ENCODE assay signal across 23 mouse cellular contexts in the genomic region with DNA sequence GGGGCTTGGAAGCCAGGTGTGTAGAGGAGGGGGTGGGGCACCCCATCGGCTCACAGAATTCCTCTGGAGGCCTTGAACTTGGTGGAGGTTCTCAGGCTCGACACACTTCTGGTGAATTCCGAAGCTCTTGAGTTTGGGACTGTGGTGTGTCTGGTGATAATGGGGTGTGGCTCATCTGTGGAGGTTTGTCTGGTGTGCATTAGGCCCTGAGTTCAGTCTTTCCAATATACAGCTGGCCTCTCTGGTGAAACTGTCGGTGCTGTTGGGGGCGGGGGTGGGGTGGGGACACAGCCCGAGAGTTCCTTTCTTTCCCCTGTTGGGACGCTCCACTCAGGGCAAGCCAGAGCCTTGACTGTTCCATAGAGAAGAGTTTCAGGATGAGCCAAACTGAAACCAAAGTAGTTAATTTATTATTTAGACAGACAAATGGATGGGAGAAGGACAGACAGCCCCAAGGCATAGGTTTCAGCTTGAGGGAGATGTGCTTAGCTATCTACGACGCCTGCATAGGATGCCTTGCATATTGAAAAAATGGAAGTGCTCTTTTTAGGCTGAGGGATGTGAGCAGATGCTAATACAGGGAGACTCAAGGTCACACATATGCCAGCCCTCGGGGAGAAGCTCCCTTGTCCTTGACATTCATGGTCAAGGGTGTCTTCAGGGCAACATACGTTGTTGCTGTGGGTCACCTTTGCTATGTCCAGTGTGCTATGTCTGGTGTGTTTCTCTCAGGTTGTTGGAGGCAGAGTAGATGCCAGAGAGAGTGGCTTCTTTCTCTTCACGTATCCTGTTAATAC.
"Had no signal": no experiment of that assay in that cellular context is flagged by ENCODE, and none has a peak within 500 bp of the region (broad histone marks: within the 10 kb centered on the region; RNA-seq: fewer than 3 reads in every experiment).

No protein-coding gene starts in this region.

- ATAC-seq: hindbrain, postnatal 0 days; intestine, embryonic 16.5 days had no signal

- H3K4me3 ChIP-seq: heart, adult 2 months; heart, embryonic 13.5 days; heart, embryonic 15.5 days; hindbrain, embryonic 13.5 days; hindbrain, embryonic 15.5 days; layer of hippocampus, adult 2 months; left cerebral cortex, adult 2 months; limb, embryonic 10.5 days; limb, embryonic 12.5 days had no signal

- H3K4me2 ChIP-seq: heart, embryonic 11.5 days; heart, embryonic 13.5 days; heart, embryonic 15.5 days; hindbrain, embryonic 13.5 days; hindbrain, embryonic 15.5 days; limb, embryonic 12.5 days; liver, embryonic 11.5 days had no signal

- DNase-seq: gastrocnemius, postnatal 14 days; gastrocnemius, postnatal 36 days; heart, adult 11 months; heart, adult 2 months; heart, postnatal 14 days; heart, postnatal 36 days; kidney, adult 11 months; kidney, postnatal 10 days; kidney, postnatal 25 days; kidney, postnatal 4 days; liver had no signal

- H3K27me3 ChIP-seq: heart, embryonic 13.5 days; heart, embryonic 15.5 days; hindbrain, embryonic 13.5 days; hindbrain, embryonic 15.5 days; limb, embryonic 12.5 days had no signal

- H3K27ac ChIP-seq: heart, adult 2 months; heart, embryonic 13.5 days; heart, embryonic 15.5 days; hindbrain, embryonic 13.5 days; hindbrain, embryonic 15.5 days; hindbrain, postnatal 0 days; layer of hippocampus, adult 2 months; left cerebral cortex, adult 2 months; limb, embryonic 10.5 days; limb, embryonic 12.5 days had no signal

- H3K4me1 ChIP-seq: hindbrain, embryonic 15.5 days had no signal

- H3K36me3 ChIP-seq: heart, embryonic 13.5 days; heart, embryonic 15.5 days; hindbrain, embryonic 13.5 days; hindbrain, embryonic 15.5 days; limb, embryonic 12.5 days had no signal

- H3K9ac ChIP-seq: heart, embryonic 13.5 days; heart, embryonic 15.5 days; hindbrain, embryonic 13.5 days; hindbrain, embryonic 15.5 days; limb, embryonic 12.5 days had no signal

- H3K9me3 ChIP-seq: heart, embryonic 13.5 days; heart, embryonic 15.5 days; hindbrain, embryonic 13.5 days; hindbrain, embryonic 15.5 days; limb, embryonic 10.5 days; limb, embryonic 12.5 days had no signal
